Mouse (Mus musculus): ENCODE data around the gene Zmynd8.

DNA sequence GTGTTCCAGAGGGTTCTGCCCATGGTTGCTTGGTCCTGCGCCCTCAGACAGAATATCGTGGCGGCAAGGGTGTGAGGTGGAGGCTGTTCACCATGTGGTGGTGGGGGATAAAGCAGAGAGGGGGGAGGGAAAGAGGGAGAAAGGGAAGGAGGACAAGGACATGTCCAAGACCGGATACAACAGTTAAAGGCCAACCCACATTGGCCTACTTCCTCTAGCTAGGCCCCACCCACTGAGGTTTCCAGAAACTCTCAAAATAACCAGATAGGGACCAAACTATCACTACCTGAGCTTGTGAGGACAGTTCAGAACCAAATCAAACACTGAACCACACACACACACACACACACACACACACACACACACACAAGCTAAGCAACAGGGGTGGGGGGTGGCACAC is 146.1 kb downstream of the Zmynd8 start:
- TF ChIP-seq GATA1 (IDR thresholded peaks at IDR 0.05; ENCODE audit: low read length) (no peak), TAL1 (IDR thresholded peaks at IDR 0.05; ENCODE audit: low read length) (no peak)
